Mouse (Mus musculus) olfactory bulb, adult 2 months (tissue): Measurements from ENCODE around the gene Sh3bgrl.

Experiments used
- CTCF ChIP-seq: fragments of 200-500 bp; IDR thresholded peaks from 2 replicates; pipeline ENCODE4 v1.5.1; 2012; ENCODE audit warnings: low read depth, mild to moderate bottlenecking, low read length, moderate library complexity; ENCODE audit not compliant: insufficient read depth
- POLR2A ChIP-seq: fragments of 200-500 bp; IDR thresholded peaks from 2 replicates; pipeline ENCODE4 v1.6.1; 2012; ENCODE audit warnings: mild to moderate bottlenecking, low read depth, low read length, moderate library complexity; ENCODE audit not compliant: insufficient read depth

DNA sequence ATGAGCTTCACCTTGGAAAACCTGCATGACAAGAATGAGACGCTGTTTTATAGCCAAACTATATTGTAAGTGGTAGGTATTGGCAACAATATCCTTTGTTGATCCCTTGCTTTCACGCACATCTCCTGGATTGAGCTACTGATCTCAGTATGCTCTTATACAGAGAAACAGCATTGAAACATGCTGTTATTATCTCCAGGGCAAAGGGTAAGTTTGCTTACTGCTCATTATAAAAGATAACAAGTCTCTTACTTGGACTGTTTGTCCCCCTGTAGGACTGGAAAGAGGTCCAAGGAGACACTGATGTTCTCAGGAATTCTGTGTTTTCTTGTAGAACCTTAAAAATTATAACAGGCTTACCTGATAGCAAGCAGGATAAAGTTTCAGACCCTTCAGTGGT is 41.7 kb downstream of the Sh3bgrl start:
- TF ChIP-seq CTCF (no peak), POLR2A (no peak)
